Mouse (Mus musculus) bone marrow, adult 2 months (tissue): Measurements from ENCODE around the gene Vcan.

Experiments
- CTCF ChIP-seq: fragments of 200-500 bp; IDR thresholded peaks from 2 replicates; pipeline ENCODE4 v1.5.1; 2011; ENCODE audit warnings: low read length, control low read depth; ENCODE audit not compliant: control insufficient read depth, insufficient read depth
- POLR2A ChIP-seq: fragments of 200-500 bp; IDR thresholded peaks from 2 replicates; pipeline ENCODE4 v1.6.1; 2011; ENCODE audit warnings: low read depth, mild to moderate bottlenecking, control low read depth, low read length, borderline replicate concordance; ENCODE audit not compliant: control insufficient read depth

GRCm38 (mm10) chr13:89637012-89637411 is 105.3 kb downstream of the Vcan start:
- TF ChIP-seq POLR2A, result no peak
- no peak for TF ChIP-seq CTCF
